ENCODE assay signal across 8 mouse cellular contexts in genomic region chr3:51559594-51560450, GRCm38 (mm10). TPM values are rescaled to one million over a fixed set of nuclear protein-coding genes. Genes with fewer than 3 reads are reported as not detected.
DNase-seq lines count a peak whose midpoint lies in the region; ATAC-seq and TF ChIP-seq lines count a peak whose summit lies in the region.

No protein-coding gene starts in this region.

- ATAC-seq in heart, embryonic 13.5 days (ENCODE audit: extremely low read depth, insufficient number of reproducible peaks, low FRiP score, low TSS enrichment), result peak; percentile 43; the same call in 1 of the 2 replicates
- peak; percentile 45 for ATAC-seq in liver, embryonic 15.5 days (ENCODE audit: insufficient read depth)
- ATAC-seq in neural tube, embryonic 12.5 days (ENCODE audit: low FRiP score, low read depth), result peak; percentile 74

- H3K27me3 ChIP-seq in erythroblast, embryonic 14.5 days (ENCODE audit: control insufficient read depth), result peaks cover 40% of the 10 kb centered on the region
- H3K27me3 ChIP-seq in heart, embryonic 13.5 days (replicated peaks), result no peaks in the 10 kb centered on the region
- peaks cover 38% of the 10 kb centered on the region for H3K27me3 ChIP-seq in liver, embryonic 15.5 days
- H3K27me3 ChIP-seq in neural tube, embryonic 12.5 days (replicated peaks), result peaks cover 4% of the 10 kb centered on the region; the same call in 1 of the 2 replicates
- peaks cover 2% of the 10 kb centered on the region; the same call in 1 of the 2 replicates for H3K27me3 ChIP-seq in testis, adult 2 months (ENCODE audit: control insufficient read depth, insufficient read depth, low read length)

- H3K9me3 ChIP-seq in erythroblast, embryonic 14.5 days (ENCODE audit: control insufficient read depth, low read length), result no peaks in the 10 kb centered on the region
- no peaks in the 10 kb centered on the region for H3K9me3 ChIP-seq in heart, embryonic 13.5 days
- H3K9me3 ChIP-seq in liver, embryonic 15.5 days (replicated peaks), result no peaks in the 10 kb centered on the region
- no peaks in the 10 kb centered on the region for H3K9me3 ChIP-seq in neural tube, embryonic 12.5 days

- H3K36me3 ChIP-seq in erythroblast, embryonic 14.5 days (ENCODE audit: control insufficient read depth), result no peaks in the 10 kb centered on the region
- peaks cover 9% of the 10 kb centered on the region for H3K36me3 ChIP-seq in heart, embryonic 13.5 days
- no peaks in the 10 kb centered on the region for H3K36me3 ChIP-seq in liver, embryonic 15.5 days (replicated peaks)
- no peaks in the 10 kb centered on the region for H3K36me3 ChIP-seq in neural tube, embryonic 12.5 days
- no peaks in the 10 kb centered on the region for H3K36me3 ChIP-seq in testis, adult 2 months (ENCODE audit: control insufficient read depth, insufficient read depth, low read length)

- peak overlapping the region; percentile 85 for H3K4me3 ChIP-seq in erythroblast, embryonic 14.5 days (replicated peaks)
- peak overlapping the region; percentile 91 for H3K4me3 ChIP-seq in heart, embryonic 13.5 days
- peak overlapping the region; percentile 73 for H3K4me3 ChIP-seq in liver, embryonic 15.5 days (replicated peaks)
- H3K4me3 ChIP-seq in neural tube, embryonic 12.5 days, result peak overlapping the region; percentile 80
- peak overlapping the region; percentile 91 for H3K4me3 ChIP-seq in testis, adult 2 months (ENCODE audit: control insufficient read depth, low read depth, low read length)

- WGBS in heart, embryonic 13.5 days, result under 1% methylated on average over 62 of the region's 80 CpGs
- under 1% methylated on average over 79 of the region's 80 CpGs for WGBS in liver, embryonic 15.5 days (ENCODE audit: insufficient replicate concordance)
- WGBS in neural tube, embryonic 12.5 days, result under 1% methylated on average over 78 of the region's 80 CpGs

- peak; percentile 92 for DNase-seq in CD4-positive, CD25-positive, alpha-beta regulatory T cell, adult 2 months (ENCODE audit: low read depth, low spot score)
- DNase-seq in brain, embryonic 18.5 days (ENCODE audit: low read depth, low spot score), result peak; percentile 40
- peak; percentile 89 for DNase-seq in kidney, postnatal 10 days

- peak; percentile 21; the same call in 1 of the 2 replicates for TF ChIP-seq POLR2A in testis, adult 2 months (IDR thresholded peaks at IDR 0.05; ENCODE audit: control insufficient read depth, low read depth, low read length)

- H3K4me2 ChIP-seq in heart, embryonic 13.5 days, result peak overlapping the region; percentile 86
- H3K4me2 ChIP-seq in liver, embryonic 15.5 days, result peak overlapping the region; percentile 99
- peak overlapping the region; percentile 95 for H3K4me2 ChIP-seq in neural tube, embryonic 12.5 days (replicated peaks)

- peak overlapping the region; percentile 97 for H3K27ac ChIP-seq in heart, embryonic 13.5 days (replicated peaks)
- H3K27ac ChIP-seq in liver, embryonic 15.5 days (replicated peaks), result peak overlapping the region; percentile 74
- H3K27ac ChIP-seq in neural tube, embryonic 12.5 days, result peak overlapping the region; percentile 68
- peak overlapping the region; percentile 61 for H3K27ac ChIP-seq in testis, adult 2 months (ENCODE audit: control insufficient read depth, insufficient read depth, low read depth, low read length)

- TF ChIP-seq CTCF in testis, adult 2 months (IDR thresholded peaks at IDR 0.05; ENCODE audit: control insufficient read depth, insufficient read depth, insufficient replicate concordance, low read depth, low read length), result no peak

- peaks cover 23% of the 10 kb centered on the region for H3K4me1 ChIP-seq in erythroblast, embryonic 14.5 days (ENCODE audit: control insufficient read depth)
- peaks cover 34% of the 10 kb centered on the region for H3K4me1 ChIP-seq in heart, embryonic 13.5 days
- H3K4me1 ChIP-seq in liver, embryonic 15.5 days (replicated peaks), result peaks cover 30% of the 10 kb centered on the region
- peaks cover 11% of the 10 kb centered on the region for H3K4me1 ChIP-seq in neural tube, embryonic 12.5 days
- H3K4me1 ChIP-seq in testis, adult 2 months (ENCODE audit: control insufficient read depth, insufficient read depth, low read length), result no peaks in the 10 kb centered on the region

- H3K9ac ChIP-seq in heart, embryonic 13.5 days, result peak overlapping the region; percentile 98
- peak overlapping the region; percentile 69 for H3K9ac ChIP-seq in liver, embryonic 15.5 days
- H3K9ac ChIP-seq in neural tube, embryonic 12.5 days, result peak overlapping the region; percentile 95

RNA-seq across cellular contexts. Expression of gene Setd7, which starts 0.9 kb away (rescaled TPM):
- 0.02 and 0.24 TPM in 2 replicates for polyA plus RNA-seq in erythroblast, embryonic 14.5 days (2012)
- 3.8 and 5.8 TPM in 2 replicates for polyA plus RNA-seq in heart, embryonic 13.5 days (2015; fragmentation: Nextera tagmentation; extraction: Ambion mirVana)
- polyA plus RNA-seq in liver, embryonic 15.5 days (2015; fragmentation: Nextera tagmentation; extraction: Ambion mirVana), result 0.45 and 0.46 TPM in 2 replicates
- polyA plus RNA-seq in neural tube, embryonic 12.5 days (2016; fragmentation: Nextera tagmentation; extraction: Ambion mirVana), result 3.7 and 4.2 TPM in 2 replicates
- 1.6 TPM in 2 replicates for polyA plus RNA-seq in testis, adult 2 months (2012; rRNA removed)

Comparison
In these comparisons a context has a peak if more than half of its experiments do, and no peak if none do; other contexts are left out.
1. Peak in every context shown above with its lines: DNase-seq, ATAC-seq, H3K4me3 ChIP-seq and H3K27ac ChIP-seq.
2. DNase-seq: peak in every context shown above with its lines; median percentile 92 in CD4-positive, CD25-positive, alpha-beta regulatory T cell, adult 2 months; 89 in kidney, postnatal 10 days; 40 in brain, embryonic 18.5 days.